Mouse (Mus musculus): ENCODE results near the gene Tmem44. TPM values are rescaled to one million over a fixed set of nuclear protein-coding genes. Genes with fewer than 3 reads are reported as not detected.

Tmem44 gene
- polyA plus RNA-seq, 1 experiment: 20.8 TPM

GRCm38 (mm10) chr16:30489662-30490061, 61.0 kb downstream of the Tmem44 start:
- H3K4me3 ChIP-seq (replicated peaks; ENCODE audit: insufficient read depth, low read depth, low read length): no peak overlapping the region
- no peak for DNase-seq
- H3K27ac ChIP-seq (ENCODE audit: insufficient read depth, low read length): no peak overlapping the region
- no peaks in the 10 kb centered on the region for H3K4me1 ChIP-seq (ENCODE audit: control insufficient read depth, insufficient read depth, low read length)
- no peak for TF ChIP-seq CTCF (IDR thresholded peaks at IDR 0.05; ENCODE audit: borderline replicate concordance, insufficient read depth, low read depth, low read length)
- no peak for TF ChIP-seq POLR2A (IDR thresholded peaks at IDR 0.05; ENCODE audit: borderline replicate concordance, insufficient read depth, low read length)
- 53% methylated on average over 4 of the region's 4 CpGs for WGBS
- H3K27me3 ChIP-seq (ENCODE audit: control insufficient read depth, insufficient read depth, low read length): no peaks in the 10 kb centered on the region

- Histone ChIP-seq H3K27ac (ENCODE audit: insufficient read depth, low read length) (no peak overlapping the region), H3K4me1 (ENCODE audit: control insufficient read depth, insufficient read depth, low read length) (no peaks in the 10 kb centered on the region), H3K27me3 (ENCODE audit: control insufficient read depth, insufficient read depth, low read length) (no peaks in the 10 kb centered on the region), H3K4me3 (replicated peaks; ENCODE audit: insufficient read depth, low read depth, low read length) (no peak overlapping the region)
- 73% methylated on average over 4 of the region's 4 CpGs for WGBS
- no peak for TF ChIP-seq POLR2A (IDR thresholded peaks at IDR 0.05; ENCODE audit: borderline replicate concordance, insufficient read depth, low read length)
- no peak for TF ChIP-seq CTCF (IDR thresholded peaks at IDR 0.05; ENCODE audit: borderline replicate concordance, insufficient read depth, low read depth, low read length)
- DNase-seq: no peak
Observed at GRCm38 (mm10) chr16:30486498-30486897, 64.1 kb downstream of the Tmem44 start.

- 56% methylated on average over 5 of the region's 5 CpGs for WGBS
- TF ChIP-seq CTCF (IDR thresholded peaks at IDR 0.05; ENCODE audit: borderline replicate concordance, insufficient read depth, low read depth, low read length) (no peak), POLR2A (IDR thresholded peaks at IDR 0.05; ENCODE audit: borderline replicate concordance, insufficient read depth, low read length) (no peak)
- no peaks in the 10 kb centered on the region for H3K27me3 ChIP-seq (ENCODE audit: control insufficient read depth, insufficient read depth, low read length)
- H3K4me1 ChIP-seq (ENCODE audit: control insufficient read depth, insufficient read depth, low read length): 0 out of 2 replicates have a peak, but pooled peaks cover 3% of the 10 kb centered on the region
- DNase-seq: no peak
- no peak overlapping the region for H3K27ac ChIP-seq (ENCODE audit: insufficient read depth, low read length)
- H3K4me3 ChIP-seq (replicated peaks; ENCODE audit: insufficient read depth, low read depth, low read length): no peak overlapping the region
Observed at GRCm38 (mm10) chr16:30477791-30478190, 72.9 kb downstream of the Tmem44 start.

- no peak overlapping the region for H3K4me3 ChIP-seq (replicated peaks; ENCODE audit: insufficient read depth, low read depth, low read length)
- DNase-seq: no peak
- no peaks in the 10 kb centered on the region for H3K27me3 ChIP-seq (ENCODE audit: control insufficient read depth, insufficient read depth, low read length)
- WGBS: 47% methylated on average over 3 of the region's 3 CpGs
- H3K27ac ChIP-seq (ENCODE audit: insufficient read depth, low read length): no peak overlapping the region
- H3K4me1 ChIP-seq (ENCODE audit: control insufficient read depth, insufficient read depth, low read length): 0 out of 2 replicates have a peak, but pooled peaks cover 3% of the 10 kb centered on the region
- TF ChIP-seq POLR2A (IDR thresholded peaks at IDR 0.05; ENCODE audit: borderline replicate concordance, insufficient read depth, low read length) (no peak), CTCF (IDR thresholded peaks at IDR 0.05; ENCODE audit: borderline replicate concordance, insufficient read depth, low read depth, low read length) (no peak)
Observed at GRCm38 (mm10) chr16:30477006-30477405, 73.6 kb downstream of the Tmem44 start.

- no peak overlapping the region for H3K27ac ChIP-seq (ENCODE audit: insufficient read depth, low read length)
- H3K4me1 ChIP-seq (ENCODE audit: control insufficient read depth, insufficient read depth, low read length): 0 out of 2 replicates have a peak, but pooled peaks cover 3% of the 10 kb centered on the region
- no peak overlapping the region for H3K4me3 ChIP-seq (replicated peaks; ENCODE audit: insufficient read depth, low read depth, low read length)
- TF ChIP-seq CTCF (IDR thresholded peaks at IDR 0.05; ENCODE audit: borderline replicate concordance, insufficient read depth, low read depth, low read length): no peak
- H3K27me3 ChIP-seq (ENCODE audit: control insufficient read depth, insufficient read depth, low read length): no peaks in the 10 kb centered on the region
- 48% methylated on average over 10 of the region's 10 CpGs for WGBS
- DNase-seq: no peak
Observed at GRCm38 (mm10) chr16:30475633-30476461, 74.8 kb downstream of the Tmem44 start.

GRCm38 (mm10) chr16:30472447-30472846, 78.2 kb downstream of the Tmem44 start:
- H3K4me1 ChIP-seq (ENCODE audit: control insufficient read depth, insufficient read depth, low read length): 0 out of 2 replicates have a peak, but pooled peaks cover 3% of the 10 kb centered on the region
- TF ChIP-seq POLR2A (IDR thresholded peaks at IDR 0.05; ENCODE audit: borderline replicate concordance, insufficient read depth, low read length) (no peak), CTCF (IDR thresholded peaks at IDR 0.05; ENCODE audit: borderline replicate concordance, insufficient read depth, low read depth, low read length) (no peak)
- 27% methylated on average over 5 of the region's 5 CpGs for WGBS
- H3K4me3 ChIP-seq (replicated peaks; ENCODE audit: insufficient read depth, low read depth, low read length): no peak overlapping the region
- DNase-seq: no peak
- H3K27me3 ChIP-seq (ENCODE audit: control insufficient read depth, insufficient read depth, low read length): no peaks in the 10 kb centered on the region
- H3K27ac ChIP-seq (ENCODE audit: insufficient read depth, low read length): no peak overlapping the region

GRCm38 (mm10) chr16:30471912-30472311, 78.7 kb downstream of the Tmem44 start:
- no peak for TF ChIP-seq CTCF (IDR thresholded peaks at IDR 0.05; ENCODE audit: borderline replicate concordance, insufficient read depth, low read depth, low read length)
- TF ChIP-seq POLR2A (IDR thresholded peaks at IDR 0.05; ENCODE audit: borderline replicate concordance, insufficient read depth, low read length): no peak
- no peaks in the 10 kb centered on the region for H3K27me3 ChIP-seq (ENCODE audit: control insufficient read depth, insufficient read depth, low read length)
- WGBS: 86% methylated on average over 2 of the region's 2 CpGs
- H3K27ac ChIP-seq (ENCODE audit: insufficient read depth, low read length): no peak overlapping the region
- no peak overlapping the region for H3K4me3 ChIP-seq (replicated peaks; ENCODE audit: insufficient read depth, low read depth, low read length)
- DNase-seq: no peak
- H3K4me1 ChIP-seq (ENCODE audit: control insufficient read depth, insufficient read depth, low read length): 0 out of 2 replicates have a peak, but pooled peaks cover 3% of the 10 kb centered on the region

- Histone ChIP-seq H3K4me3 (replicated peaks; ENCODE audit: insufficient read depth, low read depth, low read length) (no peak overlapping the region), H3K27ac (ENCODE audit: insufficient read depth, low read length) (no peak overlapping the region), H3K27me3 (ENCODE audit: control insufficient read depth, insufficient read depth, low read length) (no peaks in the 10 kb centered on the region), H3K4me1 (ENCODE audit: control insufficient read depth, insufficient read depth, low read length) (no peaks in the 10 kb centered on the region)
- TF ChIP-seq POLR2A (IDR thresholded peaks at IDR 0.05; ENCODE audit: borderline replicate concordance, insufficient read depth, low read length) (no peak), CTCF (IDR thresholded peaks at IDR 0.05; ENCODE audit: borderline replicate concordance, insufficient read depth, low read depth, low read length) (no peak)
- WGBS: 90% methylated on average over 6 of the region's 6 CpGs
- DNase-seq: no peak
Observed at GRCm38 (mm10) chr16:30468944-30469343, 81.7 kb downstream of the Tmem44 start.

All from cerebellum, adult 2 months (tissue).